Mouse (Mus musculus) G1E (cell line): ENCODE results near the gene Nell2.

Experiments used
- CTCF ChIP-seq: IDR thresholded peaks from 2 replicates; pipeline ENCODE4 v1.5.1; 2012; ENCODE audit warnings: low read depth, low read length, inconsistent platforms, mixed read lengths
- TAL1 ChIP-seq: conservative IDR thresholded peaks from 2 replicates; pipeline ENCODE4 v1.6.1; 2012; ENCODE audit warnings: low read depth, low read length, inconsistent platforms, mixed read lengths

GRCm38 (mm10) chr15:95144131-95144530, 384.2 kb downstream of the Nell2 start:
- TF ChIP-seq TAL1 (no peak), CTCF (no peak)
